Mouse (Mus musculus) CD8-positive naive resting alpha-beta T cell, adult 2 months (primary cell): ENCODE measurements around the gene Gm3854.

ENCODE experiments used
- DNase-seq, 2 experiments: peaks; one replicate each; pipeline ENCODE4 v3.0.0; 2022; ENCODE audit warnings: low read depth in 2 of 2, low spot score in 2 of 2

The Gm3854 gene

DNA sequence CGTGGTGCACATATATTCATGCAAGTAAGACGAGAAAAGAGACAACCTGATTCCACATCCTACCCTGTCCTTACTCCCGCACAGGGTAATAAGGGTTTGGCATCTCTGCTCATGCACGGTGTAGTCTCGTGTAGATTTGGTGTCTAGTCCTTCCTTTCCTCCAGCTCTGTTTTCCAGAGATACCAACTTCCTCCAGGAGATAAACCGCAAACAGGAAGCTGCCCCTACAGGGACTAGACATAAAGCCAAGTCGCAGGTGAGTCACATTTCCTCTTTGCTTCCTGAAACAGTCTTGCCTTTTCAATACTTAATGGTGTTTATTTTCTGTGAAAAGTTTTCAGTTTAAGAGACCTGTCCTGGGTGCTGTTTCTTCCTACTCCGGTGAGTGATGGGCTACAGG lies 40.5 kb downstream of the Gm3854 start:
- no peak for DNase-seq

DNA sequence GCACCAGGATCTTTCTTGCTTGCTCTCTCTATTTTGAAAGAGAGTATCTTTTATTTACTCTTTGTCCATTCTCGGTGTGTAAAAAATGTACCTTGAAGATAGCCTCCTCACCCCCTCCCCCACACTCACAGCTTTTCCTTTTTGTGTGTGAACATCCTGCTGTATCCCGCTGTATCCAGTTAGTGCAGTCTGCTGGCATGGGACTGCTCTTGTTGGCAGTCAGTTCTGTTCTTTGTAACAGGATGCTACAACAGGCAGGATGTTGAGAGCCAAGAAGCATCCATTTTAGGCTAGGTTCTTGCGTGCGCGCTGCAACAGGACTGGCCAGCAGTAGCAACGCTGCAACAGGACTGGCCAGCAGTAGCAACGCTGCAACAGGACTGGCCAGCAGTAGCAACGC lies 43.4 kb downstream of the Gm3854 start:
- no peak for DNase-seq

DNA sequence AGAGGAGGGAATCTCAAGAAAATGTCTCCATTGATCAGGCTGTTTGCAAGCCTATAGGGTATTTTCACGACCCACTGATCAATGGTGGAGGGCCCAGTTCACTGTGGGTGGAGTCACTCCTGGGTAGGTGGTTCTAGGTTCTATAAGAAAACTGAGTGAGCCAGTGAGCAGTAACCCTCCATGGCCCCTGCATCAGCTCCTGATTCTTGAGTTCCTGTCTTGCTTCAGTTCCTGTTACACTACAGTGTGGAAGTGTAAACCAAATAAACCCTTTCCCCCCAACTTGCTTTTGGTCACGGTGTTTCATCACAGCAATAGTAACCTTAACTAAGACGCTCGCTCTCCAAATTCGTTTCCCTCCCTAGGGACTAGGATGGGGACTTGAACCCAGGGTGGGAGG lies 45.4 kb downstream of the Gm3854 start:
- DNase-seq, result no peak

DNA sequence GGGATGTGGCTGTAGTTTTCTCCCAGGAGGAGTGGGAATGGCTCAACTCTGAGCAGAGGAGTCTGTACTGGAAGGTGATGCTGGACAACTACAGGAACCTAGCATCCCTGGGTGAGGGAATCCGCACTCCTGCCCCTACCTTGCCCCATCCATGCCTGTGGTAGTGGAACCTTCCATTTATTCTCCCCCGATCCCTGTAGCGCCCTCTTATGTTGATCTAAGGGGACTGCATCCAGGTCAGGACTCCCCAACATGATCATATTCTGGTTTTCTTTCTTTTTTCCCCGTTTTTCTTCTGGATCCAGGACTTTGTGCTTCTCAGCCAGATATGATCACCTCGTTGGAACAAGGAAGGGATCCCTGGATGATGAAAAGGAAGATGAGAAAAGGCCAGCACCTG lies 45.9 kb downstream of the Gm3854 start:
- no peak for DNase-seq

DNA sequence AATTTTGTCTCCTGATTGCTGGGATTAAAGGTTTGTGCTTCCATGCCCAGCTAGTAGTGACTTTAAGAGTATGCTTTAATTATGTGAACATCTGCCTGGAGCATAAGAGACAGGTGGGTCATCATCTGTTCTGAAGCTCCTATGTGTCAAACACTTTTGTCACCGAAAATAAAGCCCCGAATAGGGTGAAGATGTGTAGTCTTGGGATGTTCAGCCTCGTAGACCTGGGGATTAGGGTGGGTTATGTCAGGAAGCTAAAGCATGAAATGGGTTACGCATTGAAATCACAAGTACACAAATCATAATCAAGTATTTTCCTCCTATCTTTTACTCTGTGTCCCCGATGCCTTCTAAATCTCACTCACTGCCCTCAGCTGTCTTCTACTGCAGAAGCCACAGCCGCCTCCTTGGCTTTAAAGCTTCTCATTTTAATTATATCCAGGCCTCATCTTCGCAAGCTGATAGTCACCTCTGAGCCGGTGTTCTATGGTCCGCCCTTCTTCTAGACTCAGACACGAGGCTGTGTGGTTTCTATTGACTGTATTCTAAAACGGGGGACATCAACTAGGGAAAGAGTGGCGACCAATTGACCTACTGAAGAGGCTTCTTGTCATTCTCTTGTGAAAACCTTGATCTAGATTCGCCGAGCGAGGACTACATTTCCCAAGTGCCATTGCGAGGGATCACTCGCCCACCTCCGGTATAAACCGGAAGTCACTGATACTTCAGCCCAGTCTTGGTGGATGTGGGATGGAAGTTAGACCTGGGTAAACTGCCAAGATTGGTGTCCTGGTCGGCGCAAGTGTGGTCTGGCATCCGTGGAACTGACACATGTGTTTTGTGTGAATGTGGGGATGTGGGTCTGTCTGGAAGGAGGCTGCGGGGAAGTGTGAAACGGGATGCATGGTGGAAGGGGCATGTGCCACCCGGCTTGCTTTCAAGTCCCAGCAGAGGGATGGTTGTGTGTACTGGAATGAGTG lies 54.7 kb downstream of the Gm3854 start, which contains the start of gene Smim17:
TSS of gene Smim17 (plus strand) at position 720 of the 980 bp plus-strand sequence.
- DNase-seq, result peak; percentile 35 to 51
